Mouse (Mus musculus) testis, adult 2 months (tissue): ENCODE results near the gene Ccr2.
"Not testable (repeated sequence)": the region's sequence is repeated elsewhere in the genome, so short reads cannot be mapped to it uniquely, and the experiment has no call there.

Experiments
- CTCF ChIP-seq: fragments of 200-500 bp; IDR thresholded peaks from 2 replicates; pipeline ENCODE4 v1.5.1; 2012; ENCODE audit warnings: low read depth, mild to moderate bottlenecking, inconsistent platforms, low read length, moderate library complexity; ENCODE audit not compliant: control insufficient read depth, insufficient read depth, insufficient replicate concordance
- POLR2A ChIP-seq: fragments of 200-500 bp; IDR thresholded peaks from 2 replicates; pipeline ENCODE4 v1.6.1; 2012; ENCODE audit warnings: low read depth, mild to moderate bottlenecking, inconsistent platforms, low read length, moderate library complexity; ENCODE audit not compliant: control insufficient read depth

- TF ChIP-seq POLR2A, CTCF: not testable (repeated sequence)
Measured at GRCm38 (mm10) chr9:124061474-124062432, 40.0 kb upstream of the Ccr2 start.
